Mouse (Mus musculus) monocyte, adult 5-6 weeks (primary cell): Measurements from ENCODE around the gene Ctcf. TPM values are rescaled to one million over a fixed set of nuclear protein-coding genes. Genes with fewer than 3 reads are reported as not detected.

Experiments used
- ATAC-seq: fragments of 153-309, 156-312 bp; replicated peaks from 2 replicates; pipeline ENCODE4 v1.8.0; 2017; ENCODE audit warnings: mild to moderate bottlenecking; ENCODE audit not compliant: low TSS enrichment, insufficient number of reproducible peaks, severe bottlenecking, poor library complexity, low FRiP score
- total RNA-seq: library from RNA; stranded (forward); fragments of 200-1000, 200-491, 200-594 nt; gene quantifications from 3 replicates; pipeline ENCODE4 v1.2.3, GENCODE M21; 2017

Ctcf gene
- total RNA-seq, 1 experiment from 2014 or later: 91.9 TPM

GRCm38 (mm10) chr8:105613830-105614511 is 22.4 kb upstream of the Ctcf start:
- ATAC-seq: no peak

DNA sequence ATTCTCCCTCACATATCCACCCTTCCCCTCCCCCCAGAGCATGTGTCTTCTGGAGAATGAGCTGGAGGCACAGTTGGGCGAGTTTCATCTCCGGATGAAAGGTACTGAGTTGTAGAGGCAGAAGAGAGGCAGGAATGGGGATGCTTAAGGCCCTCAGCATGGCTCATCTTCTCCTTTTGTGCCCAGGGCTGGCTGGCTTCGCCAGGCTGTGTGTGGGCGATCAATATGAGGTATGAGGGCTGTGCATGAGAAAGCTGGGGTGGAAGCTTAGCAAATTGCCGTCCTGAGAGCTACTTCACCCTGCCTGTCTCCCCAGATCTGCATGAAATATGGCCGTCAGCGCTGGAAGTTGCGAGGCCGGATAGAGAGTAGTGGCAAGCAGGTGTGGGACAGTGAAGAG is 20.4 kb upstream of the Ctcf start:
- no peak for ATAC-seq

DNA sequence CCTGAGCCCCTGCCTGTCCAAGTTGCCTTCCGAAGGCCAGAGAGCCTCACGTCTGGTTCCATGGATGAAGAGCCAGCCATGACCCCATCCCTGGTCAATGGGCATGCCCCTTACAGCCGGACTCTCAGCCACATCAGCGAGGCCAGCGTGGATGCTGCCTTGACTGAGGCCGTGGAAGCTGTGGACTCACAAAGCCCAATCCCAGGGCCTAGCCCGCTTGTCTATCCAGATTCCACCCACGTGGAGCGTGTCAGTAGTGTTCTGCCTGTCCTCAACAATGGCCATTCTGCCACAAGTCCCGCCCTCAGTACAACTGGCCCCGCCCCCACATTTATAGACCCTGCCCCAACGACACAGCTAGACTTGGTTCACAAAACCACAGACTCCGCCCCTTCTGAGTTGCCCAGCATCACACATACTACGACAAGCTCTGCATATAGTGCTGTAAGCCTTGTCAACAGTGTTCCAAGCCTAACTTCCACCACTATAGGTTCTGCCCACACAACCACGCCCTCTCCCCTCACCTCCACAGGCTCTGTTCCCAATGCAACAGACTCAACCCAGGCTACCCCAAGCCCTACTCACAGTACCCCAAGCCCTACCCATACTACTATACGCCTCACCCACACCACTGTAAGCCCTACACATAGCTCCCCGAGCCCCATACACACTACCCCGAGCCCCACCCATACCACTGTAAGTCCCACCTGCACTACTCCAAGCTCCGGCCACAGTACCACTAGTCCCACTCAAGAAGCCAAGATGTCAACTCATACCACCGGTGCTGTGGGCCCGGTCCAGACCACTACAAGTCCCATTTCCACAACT is 18.7 kb upstream of the Ctcf start:
- ATAC-seq: no peak

- no peak for ATAC-seq
Measured at GRCm38 (mm10) chr8:105618279-105618634, 18.1 kb upstream of the Ctcf start.

DNA sequence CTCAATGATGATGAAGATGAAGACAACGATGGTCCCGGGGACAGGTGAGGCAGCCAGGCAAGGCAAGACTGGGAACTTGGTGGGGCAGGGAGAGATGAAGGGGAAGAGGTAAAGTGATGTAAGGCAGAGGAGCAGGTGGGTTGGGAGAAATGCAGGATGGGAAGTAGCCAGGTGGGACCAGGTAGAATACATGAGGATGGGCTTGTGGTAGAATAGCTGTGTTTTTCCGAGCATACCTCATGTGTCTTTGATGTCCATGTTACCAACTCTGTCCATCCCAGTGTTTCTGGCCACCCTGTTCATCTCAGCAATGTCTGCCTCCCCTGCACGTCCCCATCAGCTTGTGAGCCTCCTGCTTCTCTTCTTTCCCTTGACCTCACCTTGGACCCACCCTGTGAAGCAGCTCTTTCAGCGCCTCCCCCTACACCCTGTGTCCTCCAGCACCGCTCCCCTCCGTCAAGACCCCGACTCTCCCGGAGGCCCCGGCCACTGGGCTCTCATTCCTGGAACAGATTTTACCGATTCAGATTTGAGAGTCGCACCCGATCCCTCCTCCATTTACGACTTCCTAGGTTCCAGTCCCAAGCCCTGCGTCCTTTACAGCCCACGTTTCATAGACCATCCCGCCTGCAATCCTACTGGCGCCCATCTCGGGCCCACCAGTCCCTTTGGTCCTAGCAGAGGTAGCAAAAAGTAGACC is 17.3 kb upstream of the Ctcf start:
- ATAC-seq: no peak

GRCm38 (mm10) chr8:105620211-105620610 is 16.2 kb upstream of the Ctcf start:
- ATAC-seq: no peak

DNA sequence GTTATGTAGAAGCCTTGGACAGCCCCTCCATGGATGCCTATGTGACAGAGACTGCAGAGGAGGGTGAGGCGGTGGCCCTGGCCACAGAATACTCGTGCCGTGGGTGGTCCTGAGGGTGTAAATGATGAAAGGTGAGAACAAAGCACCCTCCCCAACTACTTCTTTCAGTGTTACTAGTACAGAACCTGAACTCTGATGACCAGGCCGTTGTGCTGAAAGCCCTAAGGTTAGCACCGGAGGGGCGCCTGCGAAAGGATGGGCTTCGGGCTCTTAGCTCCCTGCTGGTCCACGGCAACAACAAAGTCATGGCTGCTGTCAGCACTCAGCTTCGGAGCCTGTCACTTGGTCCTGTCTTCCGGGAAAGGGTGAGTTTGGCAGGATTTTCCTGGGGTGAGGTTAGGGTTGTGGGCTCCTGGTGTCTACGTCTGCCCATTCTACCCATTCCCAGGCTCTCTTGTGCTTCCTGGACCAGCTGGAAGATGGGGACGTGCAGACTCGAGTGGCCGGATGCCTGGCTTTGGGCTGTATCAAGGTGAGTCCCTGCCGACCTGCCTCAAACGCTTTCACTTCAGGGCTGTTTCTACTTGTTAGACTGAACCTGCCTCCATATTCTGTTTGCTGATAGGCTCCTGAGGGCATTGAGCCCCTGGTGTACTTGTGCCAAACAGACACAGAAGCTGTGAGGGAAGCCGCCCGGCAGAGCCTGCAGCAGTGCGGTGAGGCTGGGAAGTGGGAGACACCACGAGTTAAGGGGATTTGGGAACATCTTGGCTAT is 15.2 kb upstream of the Ctcf start:
- ATAC-seq: no peak

DNA sequence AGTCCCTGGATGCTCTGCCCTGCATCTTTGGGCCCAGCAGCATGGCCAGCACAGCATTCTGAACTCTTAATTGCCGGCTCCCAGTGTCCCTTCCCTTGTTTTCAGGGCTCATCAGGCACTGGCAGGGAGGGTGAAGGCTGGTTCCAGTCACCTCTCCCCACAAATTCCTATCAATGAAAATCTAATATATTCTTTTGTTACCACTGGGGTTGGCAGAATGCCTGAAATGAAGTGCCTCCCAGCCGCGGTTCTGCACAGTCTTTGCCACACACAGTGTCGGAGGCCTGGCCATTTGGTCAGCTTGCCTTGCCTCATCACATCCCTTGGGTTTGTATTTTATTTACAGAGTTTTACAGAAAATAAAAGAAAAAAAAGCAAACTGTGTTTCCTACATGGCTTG is 14.5 kb upstream of the Ctcf start:
- ATAC-seq: no peak

GRCm38 (mm10) chr8:105622421-105622920 is 13.9 kb upstream of the Ctcf start:
- peak; percentile 84 for ATAC-seq

- peak; percentile 28 for ATAC-seq
Measured at GRCm38 (mm10) chr8:105623118-105623517, 13.2 kb upstream of the Ctcf start.

- no peak for ATAC-seq
Measured at GRCm38 (mm10) chr8:105623679-105624245, 12.6 kb upstream of the Ctcf start.

DNA sequence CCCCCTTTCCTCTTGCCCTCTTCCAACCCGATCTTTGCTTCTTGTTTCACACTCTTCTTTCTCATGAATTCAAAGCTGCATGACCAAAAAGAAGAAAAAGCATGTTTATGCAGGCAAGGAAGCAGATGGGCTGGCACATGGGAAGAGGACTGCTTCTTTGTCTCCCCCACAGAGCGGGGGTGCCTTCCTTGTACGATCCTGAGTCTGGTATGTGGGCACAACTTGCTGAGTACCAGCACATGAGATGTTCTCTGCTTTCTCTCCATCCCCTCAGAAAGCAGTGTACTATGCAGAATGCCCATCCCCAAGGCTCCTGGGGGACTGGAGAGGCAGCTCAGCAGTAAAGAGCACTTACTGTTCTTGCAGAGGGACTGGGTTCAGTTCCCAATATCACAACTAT is 12.0 kb upstream of the Ctcf start:
- ATAC-seq: no peak

DNA sequence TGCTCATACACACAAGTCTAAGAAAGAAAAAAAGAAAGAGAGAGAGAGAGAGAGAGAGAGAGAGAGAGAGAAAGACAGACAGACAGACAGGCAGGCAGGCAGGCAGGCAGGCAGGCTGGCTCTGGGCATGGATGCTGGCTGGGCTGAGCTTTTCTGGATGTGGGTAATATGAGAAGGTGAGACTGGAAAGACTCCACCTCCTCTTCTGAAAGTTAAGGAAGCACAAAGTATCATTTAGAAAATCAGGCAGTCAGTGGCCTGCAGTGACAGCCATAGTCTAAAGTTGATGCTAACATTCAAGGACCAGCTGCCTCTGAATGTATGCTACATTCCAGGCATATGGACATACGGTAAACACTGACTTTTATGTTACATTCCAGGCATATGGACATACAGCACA is 11.5 kb upstream of the Ctcf start:
- no peak for ATAC-seq

DNA sequence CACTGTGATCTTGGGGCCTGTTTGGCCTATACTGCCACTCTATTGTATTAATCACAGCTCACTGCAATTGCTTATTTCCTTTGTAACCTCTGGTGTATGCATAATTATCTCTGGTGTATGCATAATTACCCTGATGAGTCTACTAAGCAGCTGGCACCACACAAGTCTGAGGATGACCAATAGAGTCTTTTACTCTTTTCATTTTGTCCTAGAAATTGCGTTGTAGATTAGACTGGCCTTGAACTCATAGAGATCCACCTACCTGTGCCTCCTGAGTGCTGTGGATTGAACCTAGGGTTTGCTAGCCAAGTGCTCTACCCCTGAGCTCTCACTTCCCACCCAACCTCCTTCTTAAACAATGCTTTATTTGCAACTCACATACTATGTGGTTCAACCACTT is 10.3 kb upstream of the Ctcf start:
- no peak for ATAC-seq

DNA sequence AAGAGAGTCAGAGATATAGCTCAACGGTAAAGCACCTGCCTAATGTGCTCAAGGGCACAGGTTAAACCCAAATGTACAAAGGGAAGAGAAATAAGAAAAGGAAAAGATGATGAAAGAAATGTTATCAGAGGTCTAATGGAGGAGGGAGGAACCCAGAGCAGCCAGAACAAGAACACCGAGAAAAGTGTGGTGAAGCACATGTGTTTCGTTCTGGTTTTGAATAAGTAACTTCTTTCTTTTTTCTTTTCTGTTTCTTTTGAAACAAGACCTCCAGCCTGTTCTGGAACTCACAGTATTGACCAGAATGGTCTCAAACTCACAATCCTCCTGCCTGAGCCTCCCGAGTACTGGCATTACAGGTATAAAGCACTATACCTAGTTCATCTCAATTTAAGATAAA is 7.0 kb upstream of the Ctcf start:
- no peak for ATAC-seq

DNA sequence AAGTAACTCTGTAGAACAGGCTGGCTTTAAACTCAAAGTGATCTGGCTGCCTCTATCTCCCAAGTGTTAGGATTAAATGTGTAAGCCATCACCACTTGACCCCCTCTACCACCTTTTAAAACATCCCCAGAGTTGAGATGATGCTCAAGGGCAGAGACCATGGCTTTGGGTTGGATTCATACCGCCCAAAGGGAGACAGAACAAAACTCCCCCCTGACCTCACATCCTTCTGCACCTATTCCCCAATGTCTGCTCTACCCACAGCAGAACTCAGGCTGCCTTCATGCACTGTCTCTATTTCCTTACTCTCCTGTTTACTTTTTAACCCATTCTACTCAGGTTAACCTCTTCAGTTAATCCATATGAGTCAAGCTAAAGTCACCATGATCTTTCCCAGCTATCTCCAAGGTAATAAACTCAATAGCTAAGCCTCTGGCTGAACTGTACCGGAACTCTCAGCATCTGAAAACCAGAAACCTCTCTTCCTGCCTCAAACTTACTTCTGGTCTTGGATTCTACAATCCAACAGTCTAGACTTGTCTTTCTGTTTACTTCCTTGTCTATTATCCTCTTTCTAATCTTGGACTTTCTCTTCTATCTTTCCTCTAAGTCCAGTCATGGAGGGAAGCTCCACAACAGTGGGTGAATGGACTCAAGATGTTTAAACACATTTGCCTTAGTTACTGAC is 1.5 kb upstream of the Ctcf start:
- ATAC-seq: no peak

- no peak for ATAC-seq
Measured at GRCm38 (mm10) chr8:105635481-105635880, 887 bp upstream of the Ctcf start.

DNA sequence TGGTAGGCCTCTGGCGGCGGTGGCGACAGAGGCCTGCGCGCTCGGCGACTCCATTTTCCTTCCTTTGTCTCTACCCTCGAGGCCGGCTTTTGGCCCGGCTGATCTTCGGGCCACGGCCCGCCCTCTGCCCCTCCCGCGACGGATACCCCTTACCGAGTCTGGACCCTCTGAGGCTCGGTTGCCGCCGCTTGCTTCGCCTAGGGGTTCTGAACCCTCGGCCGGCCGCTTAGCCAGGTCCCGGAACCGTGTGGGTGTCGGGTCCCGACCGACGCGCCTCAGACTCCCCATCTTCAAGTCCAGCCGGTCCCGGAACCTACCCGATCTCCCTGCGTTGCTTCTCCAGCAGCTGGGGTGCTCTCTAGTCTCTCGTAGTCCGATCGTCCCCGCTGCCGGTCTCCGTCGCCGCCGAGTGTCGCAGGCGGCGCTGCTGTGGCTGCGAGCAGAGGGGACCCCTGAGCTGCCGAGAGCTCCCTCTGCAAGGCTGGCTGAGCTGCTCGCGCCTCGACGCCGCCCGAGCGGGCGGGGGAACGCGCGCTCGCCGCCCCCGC is 669 bp downstream of the Ctcf start, which contains the start of gene Agrp:
Gene Agrp, minus strand, starts transcription at position 431 of the 548 bp plus-strand sequence.
- ATAC-seq: peak; percentile 29
